Mouse (Mus musculus): Measurements from ENCODE around the gene Ccdc69. TPM values are rescaled to one million over a fixed set of nuclear protein-coding genes. Genes with fewer than 3 reads are reported as not detected.
A peak's percentile ranks its signal among the peaks of the same experiment; 100 is the strongest.
"Not testable (repeated sequence)": the region's sequence is repeated elsewhere in the genome, so short reads cannot be mapped to it uniquely, and the experiment has no call there.

Ccdc69 gene
- polyA plus RNA-seq (2012; rRNA removed), result 0.94 and 1.2 TPM in 2 replicates

DNA sequence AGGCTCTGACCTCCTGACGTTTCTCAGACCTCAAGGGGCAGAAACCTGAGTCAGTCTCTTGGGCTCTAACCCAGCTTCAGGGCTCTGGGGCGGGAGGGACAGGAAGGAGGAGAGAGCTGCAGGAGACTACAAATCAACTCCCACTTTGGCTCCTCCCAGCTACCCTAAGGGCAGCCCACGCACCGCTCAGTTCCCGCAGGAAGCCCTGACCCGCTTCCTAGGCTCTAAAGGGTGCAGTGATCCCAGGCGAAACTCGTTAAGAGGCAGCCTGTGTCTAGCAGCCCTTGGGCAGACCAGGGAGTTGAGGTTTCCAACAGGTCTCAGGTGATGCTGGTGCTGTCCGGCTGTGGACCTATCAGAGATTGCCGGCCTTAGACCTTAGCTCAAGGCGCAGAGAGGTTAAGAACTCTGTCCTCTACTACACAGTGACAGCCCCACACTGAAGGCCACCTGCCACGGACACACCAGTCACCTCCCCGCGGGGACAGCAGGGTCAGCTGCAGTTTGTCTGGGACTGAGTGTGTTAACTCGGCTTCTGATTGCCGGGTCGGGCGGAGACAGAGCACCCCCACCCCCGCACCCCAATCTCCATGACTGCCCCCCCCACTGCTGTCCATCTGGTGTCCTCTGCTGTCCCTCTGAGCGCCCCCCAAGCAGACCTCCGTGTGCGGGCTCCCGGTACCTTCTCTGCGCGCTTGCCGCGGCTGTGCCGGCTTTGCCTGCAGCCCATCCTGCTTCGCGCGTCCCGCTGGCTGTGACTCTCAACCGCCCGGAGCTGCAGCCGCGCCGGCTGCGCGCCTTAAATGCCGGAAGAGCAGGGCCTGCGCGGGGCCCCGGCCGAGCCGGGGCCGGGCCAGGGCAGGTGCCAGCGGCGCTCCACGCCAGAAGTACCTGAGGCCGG lies at the start of gene Ccdc69:
Ccdc69 (minus strand) TSS at position 801 of the 901 bp plus-strand sequence.
- peak in 1 of 2 experiments; percentile 36 for DNase-seq (ENCODE audit: extremely low spot score in 1 of 2, low spot score in 1 of 2)

DNA sequence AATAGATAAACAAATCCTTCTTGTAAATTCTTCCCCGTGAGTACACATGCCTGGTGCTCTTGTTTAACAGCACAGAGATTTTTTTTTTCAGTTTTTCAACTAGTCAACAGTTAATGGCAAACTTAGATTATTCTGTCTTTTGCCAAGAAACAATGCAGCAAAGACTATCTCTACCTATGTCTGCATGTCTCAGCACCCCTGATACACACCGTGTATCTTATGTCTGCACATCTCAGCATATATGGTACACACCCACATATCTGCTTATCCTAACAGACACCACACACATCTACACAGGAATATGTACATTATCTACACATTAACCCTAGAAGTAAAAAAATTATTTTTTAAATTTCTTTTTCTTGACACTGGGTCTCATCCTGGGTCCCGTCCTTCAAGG lies 48.7 kb upstream of the Ccdc69 start:
- DNase-seq (ENCODE audit: extremely low spot score in 1 of 2, low spot score in 1 of 2), result no peak

DNA sequence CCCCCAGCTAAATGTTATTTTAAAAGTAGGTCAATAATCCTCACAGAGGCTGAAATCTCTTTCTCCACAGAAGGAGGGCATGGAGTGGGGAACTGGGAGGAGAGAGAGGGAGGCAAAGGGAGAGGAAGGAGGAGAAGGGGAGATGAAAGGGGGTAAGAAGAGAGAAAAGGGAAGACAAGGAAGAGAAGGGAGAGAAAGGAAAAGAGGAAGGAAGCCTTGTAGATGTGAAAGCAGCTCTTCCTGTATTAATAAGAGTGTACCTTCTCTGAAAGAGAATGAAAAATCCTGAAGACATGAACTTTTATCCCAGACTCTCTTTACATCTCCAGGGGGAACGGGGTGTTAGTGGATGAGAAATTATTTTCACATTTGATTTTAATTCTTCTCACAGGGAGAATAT lies 43.5 kb upstream of the Ccdc69 start:
- DNase-seq (ENCODE audit: extremely low spot score in 1 of 2, low spot score in 1 of 2), result no peak

DNA sequence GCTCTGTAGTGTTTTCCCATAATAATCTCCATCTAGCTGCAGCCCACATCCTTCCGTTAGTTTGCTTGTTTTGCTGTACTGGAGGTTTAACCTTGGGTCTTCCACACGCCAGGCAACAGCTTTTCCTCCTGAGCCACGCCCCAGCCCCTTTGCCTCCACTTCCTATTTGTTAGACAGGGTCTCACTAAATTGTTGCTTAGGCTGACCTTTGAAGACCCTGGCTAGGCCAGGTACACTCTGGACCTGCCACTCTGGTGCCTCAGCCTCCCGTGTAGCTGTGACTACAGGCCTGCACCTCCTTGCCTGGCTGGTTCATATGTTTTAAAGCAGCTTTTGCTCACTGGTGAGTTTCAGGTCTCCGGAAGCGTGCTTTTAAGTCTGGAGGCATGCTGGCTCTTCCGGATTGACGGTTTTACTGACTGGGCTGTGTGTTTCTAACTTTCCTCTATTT lies 42.9 kb upstream of the Ccdc69 start:
- no peak for DNase-seq (ENCODE audit: extremely low spot score in 1 of 2, low spot score in 1 of 2)

DNA sequence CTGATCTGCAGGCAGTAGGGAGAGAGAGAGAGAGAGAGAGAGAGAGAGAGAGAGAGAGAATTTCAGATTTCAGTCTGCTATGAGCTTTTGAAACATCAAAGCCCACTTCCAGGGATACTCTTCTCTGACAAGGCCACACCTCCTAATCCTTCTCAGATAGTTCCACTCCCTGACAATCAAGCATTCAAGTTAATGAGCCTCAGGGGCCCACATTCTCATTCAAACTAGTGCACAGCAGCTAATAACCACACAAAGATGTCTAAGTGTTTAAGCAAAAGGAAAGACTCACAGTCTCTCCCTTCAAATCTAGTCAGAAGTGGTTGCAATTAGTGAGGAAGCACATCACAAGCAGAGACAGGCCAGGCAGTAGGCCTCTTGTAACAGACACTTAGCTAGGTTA lies 42.3 kb upstream of the Ccdc69 start:
- DNase-seq (ENCODE audit: extremely low spot score in 1 of 2, low spot score in 1 of 2), result no peak

DNA sequence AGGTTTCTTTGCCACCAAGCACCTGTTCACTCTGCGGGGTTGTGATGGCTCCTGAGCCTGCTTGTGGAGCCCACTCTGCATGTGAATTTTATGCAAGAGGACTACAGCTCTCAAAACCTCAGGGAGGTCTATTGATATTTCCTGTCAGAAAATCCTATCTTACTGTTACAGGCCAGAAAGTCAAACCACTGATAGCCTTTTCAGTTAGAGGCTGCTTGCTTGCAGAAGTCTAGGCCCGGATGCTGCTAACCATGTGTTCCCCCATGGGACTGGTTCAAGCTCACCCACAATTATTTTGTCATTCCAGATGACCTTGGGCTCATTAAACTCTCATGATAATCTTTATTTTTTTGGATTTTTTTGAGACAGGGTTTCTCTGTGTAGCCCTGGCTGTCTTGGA lies 39.1 kb upstream of the Ccdc69 start:
- DNase-seq (ENCODE audit: extremely low spot score in 1 of 2, low spot score in 1 of 2), result no peak

DNA sequence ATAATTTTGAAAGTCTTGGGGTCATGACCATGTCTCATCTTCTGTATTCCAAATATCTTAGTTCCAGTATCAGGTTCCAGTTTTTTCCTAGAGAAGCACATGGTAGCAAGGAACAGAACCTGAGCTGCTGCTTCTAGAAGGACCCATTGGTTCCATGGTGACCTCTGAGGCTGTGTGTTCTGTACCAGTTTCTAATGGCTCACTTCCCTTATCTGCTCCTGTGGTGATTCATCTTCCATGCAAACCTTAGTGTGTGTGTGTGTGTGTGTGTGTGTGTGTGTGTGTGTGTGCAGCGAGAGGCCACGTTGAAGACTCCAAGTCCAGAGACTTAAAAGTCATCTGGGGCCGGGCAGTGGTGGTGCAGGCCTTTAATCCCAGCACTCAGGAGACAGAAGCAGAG lies 38.1 kb upstream of the Ccdc69 start:
- no peak for DNase-seq (ENCODE audit: extremely low spot score in 1 of 2, low spot score in 1 of 2)

DNA sequence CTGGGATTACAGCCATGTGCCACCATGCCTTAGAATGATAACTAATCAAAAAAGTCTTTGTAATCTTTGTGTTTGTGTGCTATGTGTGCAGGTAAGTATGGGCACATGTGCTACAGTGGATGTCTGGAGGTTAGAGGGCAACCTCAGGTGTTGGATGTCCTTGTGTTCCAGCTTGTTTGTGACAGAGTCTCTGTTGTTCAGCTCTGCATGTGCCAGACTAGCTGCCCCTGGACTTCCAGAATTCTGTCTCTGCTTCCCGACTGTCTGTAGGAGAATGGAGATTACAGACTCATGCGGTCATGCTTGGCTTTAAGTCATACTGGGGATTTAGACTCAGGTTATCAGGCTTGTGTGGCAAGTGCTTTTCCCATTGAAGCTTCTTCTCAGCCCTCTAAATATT lies 36.4 kb upstream of the Ccdc69 start:
- DNase-seq (ENCODE audit: extremely low spot score in 1 of 2, low spot score in 1 of 2), result no peak

DNA sequence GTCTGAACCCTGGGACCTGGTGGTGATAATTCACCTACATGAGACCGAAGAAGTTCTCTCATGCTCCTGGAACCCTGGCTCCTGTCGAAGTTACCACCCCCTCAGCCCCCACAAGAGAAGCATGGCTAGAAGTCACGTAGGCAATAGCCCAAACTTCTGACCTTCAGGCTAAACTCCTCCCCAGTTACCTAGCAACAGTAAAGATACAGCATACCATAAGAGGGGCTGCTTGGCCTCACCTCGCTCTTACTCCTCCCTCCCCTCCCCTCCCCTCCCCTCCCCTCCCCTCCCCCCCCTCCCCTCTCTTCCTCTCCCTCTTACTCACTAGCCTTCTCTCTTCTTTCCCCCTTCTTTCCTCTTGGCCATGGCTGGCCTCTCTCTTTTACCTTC lies 35.9 kb upstream of the Ccdc69 start:
- DNase-seq (ENCODE audit: extremely low spot score in 1 of 2, low spot score in 1 of 2), result not testable (repeated sequence)

DNA sequence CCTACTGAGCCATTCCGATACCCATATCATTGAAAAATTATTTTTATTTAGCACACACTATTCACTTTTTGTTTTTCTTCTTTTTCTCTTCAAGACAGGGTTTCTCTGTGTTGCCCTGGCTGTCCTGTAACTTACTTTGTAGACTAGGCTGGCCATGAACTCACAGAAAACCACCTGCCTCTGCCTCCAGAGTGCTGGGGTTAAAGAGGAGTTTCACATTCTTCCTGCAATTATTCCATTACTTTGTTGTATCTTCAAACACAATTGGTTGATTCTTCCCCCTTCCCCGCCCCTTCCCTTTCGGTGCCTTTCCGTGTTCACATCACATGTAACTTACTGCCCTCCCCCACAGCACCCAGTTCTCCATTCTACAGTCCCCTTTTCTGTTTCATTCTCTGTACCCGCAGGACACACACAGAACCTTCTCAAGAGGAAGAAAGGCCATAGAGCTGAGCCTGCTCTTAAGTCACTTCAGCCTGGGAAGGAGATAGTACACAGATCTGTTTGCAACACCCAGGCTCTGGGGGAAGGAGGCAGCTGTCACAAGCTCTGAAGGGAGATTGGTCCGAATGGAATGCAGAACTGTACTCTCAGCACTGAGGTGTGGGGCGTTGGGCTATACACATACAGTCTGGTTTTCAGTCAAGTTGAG lies 35.4 kb upstream of the Ccdc69 start:
- peak in 1 of 2 experiments; percentile 15 for DNase-seq (ENCODE audit: extremely low spot score in 1 of 2, low spot score in 1 of 2)

DNA sequence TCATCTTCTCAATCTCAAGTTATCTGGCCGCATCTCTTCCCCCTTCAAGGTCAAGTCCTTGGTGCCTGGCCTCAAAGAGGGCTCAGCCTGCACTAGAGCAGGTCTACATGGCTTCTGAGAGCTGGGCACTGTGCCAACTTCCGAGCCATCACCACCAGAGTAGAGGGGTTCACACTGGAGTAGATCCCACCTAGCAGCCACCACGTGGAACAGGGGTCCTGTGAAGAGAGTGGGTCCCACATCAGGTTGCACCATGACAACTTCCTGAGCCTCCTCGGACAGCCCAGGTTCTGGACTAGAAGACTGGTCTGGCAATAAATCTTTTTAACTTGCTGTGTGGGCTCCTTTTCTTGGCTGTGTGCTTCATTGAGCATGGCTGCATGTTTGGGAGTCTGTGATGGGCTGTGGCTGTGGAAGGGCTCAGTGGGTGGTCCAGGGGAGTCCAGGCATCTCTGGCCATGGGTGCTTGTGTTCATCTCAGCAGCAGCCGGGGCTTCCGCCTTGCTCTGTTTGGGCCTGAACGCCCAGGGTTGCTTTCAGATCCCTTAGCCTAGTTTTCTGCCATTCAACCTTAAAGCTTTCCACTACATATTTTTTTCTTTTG lies 32.7 kb upstream of the Ccdc69 start:
- no peak for DNase-seq (ENCODE audit: extremely low spot score in 1 of 2, low spot score in 1 of 2)

DNA sequence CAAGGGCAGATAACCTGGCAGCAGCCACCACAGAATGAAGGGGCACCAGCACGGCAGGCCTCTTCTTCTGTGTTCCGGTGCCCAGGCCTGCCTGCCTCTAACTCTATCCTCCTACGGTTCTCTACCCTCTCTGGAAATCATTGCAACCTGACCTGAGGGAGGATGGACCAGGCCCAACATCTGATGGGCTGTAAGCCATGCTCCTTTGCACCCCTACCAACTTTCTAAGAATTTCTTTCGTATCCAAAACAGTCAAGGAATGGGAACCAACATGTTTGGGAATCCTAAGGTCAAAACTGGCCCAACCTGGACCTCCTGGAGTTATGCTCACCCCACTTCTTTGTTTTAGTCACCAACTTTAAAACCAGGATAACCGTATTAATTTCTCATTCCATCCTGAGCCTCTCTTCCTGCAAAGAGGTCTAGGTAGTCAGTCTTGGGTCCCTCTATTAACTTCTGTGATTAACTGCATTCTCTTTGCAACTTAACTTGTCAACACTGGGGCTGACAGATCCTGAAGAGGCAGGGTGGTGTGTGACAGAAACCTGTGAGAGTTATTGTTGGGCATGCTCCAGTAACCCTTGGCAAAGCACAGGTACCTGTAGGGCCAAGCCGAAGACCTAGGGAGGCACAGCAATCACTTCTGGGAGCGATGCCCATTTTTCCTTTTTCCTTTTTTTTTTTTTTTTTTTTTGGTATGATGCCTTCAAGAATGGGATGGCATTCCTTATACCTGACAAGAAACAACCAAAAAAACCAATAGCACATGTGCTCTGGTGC lies 31.8 kb upstream of the Ccdc69 start:
- no peak for DNase-seq (ENCODE audit: extremely low spot score in 1 of 2, low spot score in 1 of 2)

DNA sequence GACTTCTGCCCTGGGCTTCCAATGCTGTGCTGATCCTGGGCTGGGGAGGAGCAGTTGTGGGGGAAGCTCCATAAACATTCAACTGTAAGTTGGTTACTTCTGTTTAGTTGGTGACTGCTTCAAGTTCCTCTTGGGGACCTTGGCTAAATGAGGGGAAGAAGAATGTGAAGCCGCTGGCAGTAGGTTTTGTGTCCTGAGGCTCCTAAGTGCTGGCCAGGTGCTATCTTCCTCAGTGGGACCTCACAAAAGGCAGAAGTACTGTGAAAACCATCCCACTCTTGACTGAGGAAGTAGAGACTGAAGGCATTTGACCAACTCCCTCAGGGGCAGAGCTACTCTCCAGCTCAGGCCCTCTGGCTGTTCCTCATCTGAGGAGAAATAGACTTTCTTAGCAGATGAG lies 28.7 kb upstream of the Ccdc69 start:
- no peak for DNase-seq (ENCODE audit: extremely low spot score in 1 of 2, low spot score in 1 of 2)

DNA sequence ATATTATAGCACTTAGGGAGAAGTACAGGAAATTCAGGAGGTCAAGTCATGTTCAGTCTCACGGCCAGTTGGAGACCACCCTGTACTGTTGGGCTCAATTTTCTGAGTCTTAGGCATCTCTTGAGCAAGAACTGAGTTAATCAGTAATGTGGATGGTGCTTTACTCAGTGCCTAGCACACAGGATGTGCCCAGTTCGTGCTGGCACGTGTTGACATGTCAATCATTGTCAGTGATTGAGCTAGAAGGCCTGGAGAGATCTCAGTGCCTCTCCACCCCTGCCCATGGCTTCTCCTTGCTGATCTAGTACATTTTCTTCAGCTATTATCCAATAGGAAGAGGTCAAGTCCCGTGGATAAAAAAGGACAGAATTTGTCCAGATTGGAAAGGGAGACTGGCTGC lies 27.5 kb upstream of the Ccdc69 start:
- no peak for DNase-seq (ENCODE audit: extremely low spot score in 1 of 2, low spot score in 1 of 2)

DNA sequence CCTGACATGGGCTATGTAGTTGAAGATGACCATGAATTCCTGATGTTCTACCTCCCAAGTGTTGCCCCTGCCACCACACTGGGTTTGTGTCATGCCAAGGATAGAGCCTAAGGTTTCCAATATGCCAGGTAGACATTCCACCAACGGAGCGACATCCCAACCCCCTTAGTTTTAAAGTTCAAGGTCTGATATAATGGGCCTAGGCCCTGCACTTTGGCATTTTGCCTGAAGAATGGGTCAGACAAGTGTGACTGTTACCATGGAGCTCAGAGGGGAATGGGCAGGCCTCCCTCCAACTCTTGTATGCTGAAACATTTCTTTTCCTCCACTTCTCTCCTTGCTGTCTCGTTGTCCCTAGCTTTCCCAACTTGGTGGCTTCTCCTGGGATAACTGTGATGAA lies 25.3 kb upstream of the Ccdc69 start:
- DNase-seq (ENCODE audit: extremely low spot score in 1 of 2, low spot score in 1 of 2), result no peak

DNA sequence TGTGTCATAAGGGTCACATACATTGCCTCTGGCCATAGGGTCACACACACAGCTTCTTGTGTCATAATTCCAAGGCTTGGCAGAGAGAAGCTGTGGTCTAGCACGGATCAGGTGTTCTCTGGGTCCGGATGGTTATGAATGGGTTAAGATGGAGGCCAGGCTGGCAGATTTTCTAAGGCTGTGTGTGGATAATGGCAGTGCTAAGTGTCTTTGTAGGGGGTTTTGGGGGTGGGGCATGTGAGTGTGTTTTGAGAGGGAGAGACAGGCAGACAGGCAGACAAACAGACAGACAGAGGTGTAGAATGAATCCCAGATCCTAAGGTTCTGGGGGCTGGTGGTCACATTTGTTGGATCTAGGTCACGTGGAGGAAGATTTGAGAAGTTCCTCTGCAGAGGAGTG lies 24.1 kb upstream of the Ccdc69 start:
- no peak for DNase-seq (ENCODE audit: extremely low spot score in 1 of 2, low spot score in 1 of 2)

DNA sequence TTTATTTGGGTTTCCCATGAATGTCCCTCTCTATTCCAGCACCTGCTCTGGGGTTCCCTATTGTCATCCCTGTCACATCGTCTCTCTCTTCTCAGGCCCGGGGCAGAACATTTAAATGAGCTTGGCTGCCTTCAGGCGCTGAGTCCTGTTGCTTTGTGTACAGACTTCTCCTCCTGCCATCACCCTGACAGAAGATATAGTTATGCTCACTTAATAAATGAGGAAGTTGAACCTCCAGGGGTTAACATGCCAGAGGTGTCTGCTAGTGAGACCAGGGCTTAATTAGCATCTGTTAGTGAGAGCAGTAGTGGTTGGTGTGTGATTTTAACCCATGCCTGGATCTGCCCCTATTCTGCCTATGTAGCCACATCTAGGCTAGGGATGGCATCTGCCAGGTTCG lies 21.9 kb upstream of the Ccdc69 start:
- no peak for DNase-seq (ENCODE audit: extremely low spot score in 1 of 2, low spot score in 1 of 2)

DNA sequence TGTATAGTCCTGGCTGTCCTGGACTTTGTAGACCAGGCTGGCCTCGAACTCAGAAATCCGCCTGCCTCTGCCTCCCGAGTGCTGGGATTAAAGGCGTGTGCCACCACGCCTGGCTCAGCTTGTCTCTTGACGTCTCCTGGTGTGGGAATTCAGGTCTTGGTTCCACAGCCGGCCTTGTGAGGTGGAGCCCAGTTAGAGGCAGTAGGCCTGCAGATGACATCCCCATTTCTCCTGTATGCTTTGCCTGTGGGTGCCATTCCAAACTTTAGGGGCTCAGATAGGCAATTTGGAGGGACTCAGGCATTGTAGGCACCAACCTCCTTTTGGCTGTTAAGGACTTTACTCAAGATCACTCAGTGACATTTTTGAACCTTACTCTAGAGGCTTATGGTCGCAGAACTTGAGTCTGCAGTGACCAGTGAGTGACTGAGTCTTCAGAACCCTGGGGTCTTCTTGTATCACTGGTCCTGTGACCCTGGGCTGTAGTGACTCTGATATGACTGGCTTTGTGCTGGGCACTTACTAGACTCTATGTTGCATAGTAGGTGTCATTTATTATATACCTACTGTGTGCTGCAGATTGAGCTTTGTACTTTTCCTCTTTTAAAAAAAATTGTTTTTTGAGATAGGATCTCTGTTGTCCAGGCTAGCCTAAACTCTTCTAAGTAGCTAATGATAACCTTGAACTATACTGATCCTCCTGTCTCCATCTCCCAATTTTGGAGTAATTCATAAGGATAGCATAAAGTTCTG lies 21.3 kb upstream of the Ccdc69 start:
- DNase-seq (ENCODE audit: extremely low spot score in 1 of 2, low spot score in 1 of 2), result no peak

DNA sequence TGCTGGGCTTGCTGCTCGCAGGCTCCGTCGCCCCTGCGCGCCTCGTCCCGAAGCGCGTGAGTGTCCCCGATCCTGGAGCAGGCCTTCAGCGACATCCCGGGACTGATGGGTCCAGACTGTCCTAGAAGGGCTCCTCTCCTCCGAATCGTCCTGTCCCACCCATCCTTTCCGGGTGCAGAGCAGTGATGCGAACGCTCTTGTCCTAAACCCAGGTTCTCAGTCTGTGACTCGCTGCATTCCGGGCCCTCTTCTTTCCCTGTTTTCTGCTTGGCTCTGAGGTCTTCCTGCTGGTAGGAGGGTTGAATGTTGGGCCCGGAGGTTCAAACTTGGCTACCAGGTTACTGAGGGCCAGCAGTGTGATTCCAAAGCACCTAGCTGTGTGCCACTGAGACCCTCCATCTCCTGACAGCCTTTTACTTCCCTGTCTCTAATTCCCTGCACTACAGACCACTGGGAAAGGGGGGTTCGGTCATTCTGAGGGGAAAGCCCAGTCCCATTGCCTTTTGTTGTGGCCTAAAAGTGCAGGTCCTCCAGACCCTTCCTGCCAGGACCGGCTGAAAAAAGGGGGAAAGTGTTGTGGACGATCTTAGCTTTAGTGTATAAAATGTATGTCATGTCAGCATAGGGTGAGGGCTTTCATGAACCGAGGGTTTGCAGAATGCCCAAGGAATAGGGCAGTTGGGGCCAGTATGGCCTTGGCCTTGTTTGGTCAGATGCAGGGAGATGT lies 20.4 kb upstream of the Ccdc69 start:
- no peak for DNase-seq (ENCODE audit: extremely low spot score in 1 of 2, low spot score in 1 of 2)
